Mouse (Mus musculus): ENCODE measurements around the gene Fgf12. TPM values are rescaled to one million over a fixed set of nuclear protein-coding genes. Genes with fewer than 3 reads are reported as not detected.

The Fgf12 gene
- polyA plus RNA-seq, 1 experiment from 2014 or later, result 59.4 TPM

MicroRNA genes within 50 kb of the gene (microRNA counts, 519-probe panel; counts per million panel counts)
- microRNA mmu-miR-690, result not detected

Small RNA genes lying within 50 kb of the gene (microRNA-seq; reads per million reads assigned to microRNA genes)
- gene Mir690, result not detected

Other genes with a start within 250 kb of the Fgf12 start
- 19.5 and 23.0 TPM in 2 replicates for gene Mb21d2, start 176.6 kb upstream of the Fgf12 start, polyA plus RNA-seq (2014; fragmentation: Nextera tagmentation; extraction: Ambion mirVana)